Mouse (Mus musculus) left cerebral cortex, postnatal 4 days (tissue): ENCODE measurements around the gene Egr2. TPM values are rescaled to one million over a fixed set of nuclear protein-coding genes. Genes with fewer than 3 reads are reported as not detected.

Source experiments
- DNase-seq: peaks from one replicate; pipeline ENCODE4 v3.0.0-alpha.2; 2022
- intact Hi-C: fragments of 180-260 bp; cut with DNase I; formaldehyde crosslinking; loops from one replicate; pipeline ENCODE4 v1.15.1; 2025
- total RNA-seq, 2 experiments: library from RNA; stranded (reverse); gene quantifications; 2 replicates each; pipeline ENCODE4 v1.2.3; 2021

Gene Egr2
- total RNA-seq, 2 experiments from 2014 or later = 2.4 to 4.1 TPM

DNA sequence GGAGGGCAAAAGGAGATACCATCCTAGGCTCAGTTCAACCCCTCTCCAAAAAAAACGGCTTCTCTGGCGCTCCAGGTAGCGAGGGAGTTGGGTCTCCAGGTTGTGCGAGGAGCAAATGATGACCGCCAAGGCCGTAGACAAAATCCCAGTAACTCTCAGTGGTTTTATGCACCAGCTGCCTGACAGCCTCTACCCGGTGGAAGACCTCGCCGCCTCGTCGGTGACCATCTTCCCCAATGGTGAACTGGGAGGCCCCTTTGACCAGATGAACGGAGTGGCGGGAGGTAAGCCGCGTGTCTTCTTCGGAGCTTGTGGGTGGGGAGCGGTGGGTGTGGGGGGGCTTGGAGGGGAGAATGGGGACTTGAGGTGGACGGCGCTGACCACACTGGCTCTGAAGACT lies 2.8 kb downstream of the Egr2 start:
- intact Hi-C loops = loop anchor here (5.0 kb wide), 2 partner anchors 189 to 216 kb away; no protein-coding TSS in a partner anchor

DNA sequence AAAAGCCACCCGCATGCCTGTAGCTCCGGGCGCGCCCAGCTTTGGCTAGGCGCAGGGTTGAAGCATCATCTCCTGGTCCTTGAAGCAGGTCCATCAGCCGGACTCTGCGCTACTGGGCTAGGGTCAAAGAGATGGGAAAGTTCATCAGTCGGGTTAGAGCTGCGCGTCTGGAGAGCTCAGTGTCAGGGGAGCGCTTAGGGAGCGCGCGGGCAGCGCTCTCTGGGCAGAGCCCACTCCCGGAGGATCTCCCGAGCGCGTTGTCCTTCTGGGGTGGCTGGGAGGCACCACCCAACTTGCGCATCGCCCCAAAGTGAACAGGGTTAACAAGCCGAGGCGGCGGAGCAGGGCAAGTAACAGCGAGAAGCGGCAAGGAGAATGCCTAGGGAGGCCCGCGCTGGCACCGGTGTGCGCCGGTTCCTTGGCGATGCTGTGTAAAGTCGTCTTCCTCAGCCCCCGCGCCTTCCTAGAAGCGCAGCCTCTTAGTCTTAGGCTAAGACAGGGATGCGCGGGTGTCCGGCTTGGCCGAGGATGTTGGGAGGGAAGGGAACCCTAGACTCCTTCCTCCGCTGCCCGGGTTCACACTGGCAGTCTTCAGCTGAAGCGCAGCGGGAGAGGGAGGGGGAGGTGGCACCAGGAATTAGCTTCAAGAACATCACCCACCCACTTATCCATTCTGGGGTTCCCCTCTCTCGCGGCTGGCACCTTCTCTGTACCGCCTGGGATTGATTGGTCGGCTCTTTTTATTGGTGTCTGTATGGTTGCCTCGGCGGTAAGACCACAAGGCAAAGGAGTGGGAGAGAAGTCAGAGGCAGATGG lies 3.5 kb downstream of the Egr2 start:
- intact Hi-C loops = loop anchor here (5.0 kb wide), 2 partner anchors 189 to 216 kb away; no protein-coding TSS in a partner anchor
- DNase-seq = peak; percentile 19

More for the DNA sequence above, 2.8 kb downstream of the Egr2 start:
- DNase-seq = no peak

DNA sequence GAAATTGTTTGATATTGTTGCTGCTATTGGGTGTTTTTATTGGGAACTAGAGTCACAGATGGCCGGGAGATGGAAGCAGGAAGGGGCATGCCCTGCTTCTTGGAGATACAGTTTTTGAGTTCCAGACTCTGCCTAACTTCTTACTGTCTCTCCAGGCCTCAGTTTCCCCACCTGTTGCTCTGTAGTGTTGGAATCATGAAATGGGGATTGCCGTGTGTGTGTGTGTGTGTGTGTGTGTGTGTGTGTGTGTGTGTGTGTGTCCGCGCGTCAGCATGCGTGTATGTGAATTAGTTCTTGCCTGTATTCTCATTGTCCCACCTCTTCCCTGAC lies 4.1 kb downstream of the Egr2 start:
- intact Hi-C loops = loop anchor here (5.0 kb wide), 2 partner anchors 188 to 217 kb away; no protein-coding TSS in a partner anchor
- no peak for DNase-seq

DNA sequence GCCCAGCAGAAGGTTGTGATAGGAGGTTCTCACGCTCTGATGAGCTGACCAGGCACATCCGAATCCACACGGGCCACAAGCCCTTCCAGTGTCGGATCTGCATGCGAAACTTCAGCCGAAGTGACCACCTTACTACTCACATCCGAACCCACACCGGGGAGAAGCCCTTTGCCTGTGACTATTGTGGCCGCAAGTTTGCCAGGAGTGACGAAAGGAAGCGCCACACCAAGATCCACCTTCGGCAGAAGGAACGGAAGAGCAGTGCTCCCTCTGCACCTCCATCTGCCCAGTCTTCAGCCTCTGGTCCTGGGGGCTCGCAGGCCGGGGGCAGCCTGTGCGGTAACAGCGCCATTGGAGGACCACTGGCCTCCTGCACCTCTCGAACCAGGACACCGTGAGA lies 5.3 kb downstream of the Egr2 start:
- no peak for DNase-seq
- intact Hi-C loops = no loop called here

DNA sequence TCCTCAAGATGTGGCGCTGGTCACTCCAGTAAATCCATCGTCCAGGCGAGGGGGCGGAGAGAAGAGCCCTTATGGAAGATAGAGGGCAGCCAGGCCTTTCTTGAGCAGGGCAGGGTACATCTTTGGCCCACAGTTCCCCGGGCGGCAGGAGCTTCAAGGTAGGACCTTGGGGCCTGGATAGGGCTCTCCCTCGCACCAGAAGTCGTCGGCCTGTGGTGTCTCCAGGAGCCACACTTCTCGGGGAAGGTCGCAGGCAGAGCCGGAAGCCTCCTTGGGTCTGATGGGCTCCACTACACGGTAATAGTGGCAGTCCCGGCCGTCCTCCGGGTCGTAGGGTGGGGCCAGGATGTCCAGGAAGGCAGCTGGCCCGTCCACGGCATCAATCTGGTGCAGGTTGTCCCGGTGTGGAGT lies 12.6 kb downstream of the Egr2 start:
- DNase-seq = peak; percentile 25
- intact Hi-C loops = loop anchor here (5.0 kb wide), 1 partner anchor 309 kb away; no protein-coding TSS in a partner anchor

DNA sequence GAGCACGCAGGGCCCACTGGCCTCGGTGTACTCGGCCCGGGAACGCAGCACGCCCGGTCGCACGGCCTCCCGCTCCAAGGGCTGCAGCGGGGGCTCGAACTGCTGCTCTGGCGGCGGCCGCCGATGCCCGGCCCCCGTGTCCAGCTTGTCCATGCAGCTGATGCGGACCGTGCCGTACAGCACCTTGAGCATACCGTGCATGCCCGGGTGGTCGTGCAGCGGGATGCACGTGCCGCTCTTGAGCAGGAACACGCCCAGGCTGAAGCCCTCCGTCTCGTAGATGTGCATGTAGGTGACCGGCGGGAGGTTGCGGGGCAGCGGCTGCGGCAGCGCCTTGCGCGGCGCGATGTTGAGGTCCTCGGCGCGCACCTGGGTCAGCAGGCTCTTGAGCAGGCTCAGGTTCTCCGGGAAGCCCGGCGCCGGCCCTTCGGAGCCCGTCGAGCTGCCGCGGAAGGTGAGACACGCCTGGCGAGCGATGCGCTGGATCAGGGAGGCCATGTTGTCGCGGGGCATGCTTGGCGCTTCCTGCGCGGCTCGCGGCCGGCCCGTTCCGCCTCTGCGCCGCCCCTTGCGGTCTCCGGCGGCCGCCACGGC lies 13.1 kb downstream of the Egr2 start:
- DNase-seq = no peak
- intact Hi-C loops = loop anchor here (5.0 kb wide), 1 partner anchor 309 kb away; no protein-coding TSS in a partner anchor

DNA sequence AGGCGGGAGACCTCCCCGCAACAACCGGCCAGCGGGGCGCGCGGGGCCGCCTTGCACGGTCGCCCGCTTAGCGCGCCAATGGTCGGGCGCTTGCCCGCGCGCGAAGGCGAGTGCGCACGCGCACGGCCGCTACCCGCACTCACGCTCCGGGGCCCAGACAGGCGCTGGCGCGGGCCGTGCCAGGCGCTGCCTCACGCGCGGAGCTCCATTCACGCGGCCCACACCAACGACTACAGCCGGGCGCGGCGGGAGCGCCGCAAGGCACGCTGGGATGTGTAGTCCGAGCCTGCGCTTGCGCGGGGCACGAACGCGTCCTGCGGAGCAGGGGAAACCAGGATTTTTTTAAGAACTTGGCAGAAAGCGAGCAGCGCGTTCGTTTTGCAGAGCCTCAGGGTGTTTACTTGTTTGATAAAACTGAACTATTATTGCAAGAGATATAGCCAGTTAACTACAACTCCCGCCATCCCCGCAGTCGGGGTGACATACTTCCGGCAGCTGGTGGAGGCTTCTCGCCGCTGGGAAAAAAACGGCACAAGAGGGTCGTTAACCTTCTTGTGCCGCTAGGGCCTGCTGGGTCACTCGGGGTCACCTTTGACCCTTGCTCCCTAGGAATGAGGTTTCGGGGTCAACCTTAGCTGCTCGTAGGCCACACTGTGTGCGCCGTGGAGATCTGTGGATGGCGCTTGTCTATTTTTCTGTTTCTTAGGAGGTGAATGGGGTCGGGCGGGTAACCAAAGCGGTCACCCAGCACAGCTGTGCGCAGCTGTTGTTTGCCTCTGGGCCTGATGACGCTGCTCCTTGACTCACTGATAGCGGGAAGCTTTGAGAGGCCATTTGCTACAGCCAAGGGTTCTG lies 13.8 kb downstream of the Egr2 start, which contains the start of gene Ado:
Ado (minus strand) TSS at position 79 of the 855 bp plus-strand sequence.
- intact Hi-C loops = loop anchor here (5.0 kb wide), 1 partner anchor 308 kb away; no protein-coding TSS in a partner anchor

DNA sequence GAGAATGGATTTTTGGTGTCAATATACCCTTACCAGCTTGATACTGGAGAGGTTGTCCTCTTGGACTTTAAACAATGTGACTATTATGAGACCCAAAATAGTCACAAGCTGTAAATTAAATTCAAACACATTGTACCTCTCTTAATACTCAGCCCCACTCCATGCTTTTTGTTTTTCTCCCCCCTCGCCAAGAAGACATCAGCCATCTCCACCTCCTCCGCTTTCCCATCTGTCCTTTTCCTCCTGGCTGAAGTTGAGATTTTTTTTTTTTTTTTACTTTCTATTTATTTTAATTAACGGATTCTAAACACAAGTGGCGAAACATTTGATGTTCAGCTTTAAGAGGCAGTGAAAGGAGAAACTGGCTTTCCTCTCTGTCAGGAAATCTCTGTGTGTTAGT lies 22.8 kb downstream of the Egr2 start:
- intact Hi-C loops = no loop called here
- no peak for DNase-seq

More for the DNA sequence above, 13.8 kb downstream of the Egr2 start, which contains the start of gene Ado:
- DNase-seq = peak; percentile 94

DNA sequence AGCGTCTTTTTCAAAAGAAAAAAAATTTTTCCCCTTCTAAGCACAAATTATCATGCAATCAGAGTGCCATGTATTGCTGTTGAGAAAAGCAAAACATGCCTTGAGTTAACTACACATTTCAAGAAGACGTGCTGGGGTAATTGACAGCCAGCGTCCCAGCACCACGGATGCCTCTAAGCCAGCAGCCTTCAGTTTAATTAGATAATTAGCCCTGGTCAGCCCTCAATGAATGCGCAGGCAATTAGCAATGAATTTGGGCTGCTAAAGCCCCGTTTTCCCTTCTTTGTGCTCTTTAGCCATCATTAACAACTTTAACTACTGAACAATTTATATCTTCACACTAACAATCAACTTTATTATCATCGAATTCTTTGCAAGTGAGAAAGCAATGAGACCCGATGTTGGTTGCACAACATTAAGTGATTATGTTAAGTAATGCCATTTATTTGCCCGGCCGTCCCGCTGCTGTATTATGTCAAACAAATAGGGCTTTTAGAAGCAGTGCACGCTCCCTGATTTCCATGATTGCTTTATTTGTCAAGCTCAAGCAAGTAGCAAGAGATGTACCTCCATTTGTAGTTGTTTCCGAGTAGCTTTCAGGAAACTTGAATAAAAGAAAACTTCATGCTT lies 24.6 kb downstream of the Egr2 start:
- no peak for DNase-seq

DNA sequence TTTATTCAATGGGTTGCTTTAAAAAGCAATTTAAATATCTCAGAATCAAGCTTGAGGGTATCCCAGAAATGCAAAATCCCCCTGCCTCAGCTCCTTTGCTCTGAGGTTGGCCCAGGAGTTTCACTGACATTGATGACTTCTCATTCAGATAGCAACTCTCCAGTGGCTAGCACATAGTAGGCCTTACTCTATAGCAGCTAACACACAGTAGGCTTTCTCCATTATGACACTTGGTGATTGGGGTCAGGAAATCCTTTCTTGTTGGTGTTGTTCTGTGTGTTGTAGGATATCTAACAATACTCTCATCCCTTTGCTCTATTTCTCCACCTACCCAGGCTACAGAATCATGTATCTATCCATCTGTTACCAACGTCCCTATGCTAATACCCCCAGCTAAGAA lies 25.9 kb downstream of the Egr2 start:
- no peak for DNase-seq
- intact Hi-C loops = no loop called here

More for the DNA sequence above, 24.6 kb downstream of the Egr2 start:
- intact Hi-C loops = no loop called here

DNA sequence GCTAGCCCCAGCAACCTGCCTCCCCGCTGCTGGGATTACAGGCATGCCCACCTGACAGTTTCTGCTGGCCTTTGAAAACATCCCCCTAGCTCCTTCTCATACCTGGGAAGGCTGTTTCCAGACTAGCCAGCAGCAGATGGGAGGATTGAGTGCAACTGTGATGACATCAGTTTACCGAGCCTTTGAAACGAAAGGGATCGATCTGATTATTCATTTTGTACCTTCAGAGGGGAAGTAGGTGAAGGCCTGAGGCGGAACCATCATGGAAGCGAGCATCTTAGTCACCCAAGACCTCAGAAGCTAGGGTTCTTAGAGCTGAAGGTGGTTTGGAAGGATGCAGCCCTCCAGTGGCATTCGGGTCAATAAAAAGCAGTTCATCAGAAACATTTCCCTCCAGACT lies 29.2 kb downstream of the Egr2 start:
- intact Hi-C loops = no loop called here

DNA sequence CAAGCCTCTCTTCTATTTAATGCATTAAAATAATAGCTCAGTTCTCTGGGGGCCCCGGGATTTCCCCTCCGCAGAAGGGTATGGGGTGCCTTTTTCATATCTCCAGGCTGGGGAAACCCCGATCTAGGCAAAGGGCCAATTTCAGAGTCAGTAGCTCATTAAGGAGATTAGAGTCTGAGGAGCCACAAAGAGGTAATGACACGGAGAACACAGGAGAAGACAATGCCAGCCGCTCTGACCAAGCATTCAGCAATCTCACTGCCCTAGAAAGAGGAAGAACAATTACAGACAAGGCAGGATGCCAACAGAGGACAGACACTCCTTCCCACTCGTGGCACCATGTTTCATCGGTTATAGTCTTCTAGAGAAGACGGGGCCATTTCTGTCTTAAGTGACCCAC lies 30.8 kb downstream of the Egr2 start:
- intact Hi-C loops = no loop called here
- peak; percentile 10 for DNase-seq

More for the DNA sequence above, 29.2 kb downstream of the Egr2 start:
- DNase-seq = no peak

DNA sequence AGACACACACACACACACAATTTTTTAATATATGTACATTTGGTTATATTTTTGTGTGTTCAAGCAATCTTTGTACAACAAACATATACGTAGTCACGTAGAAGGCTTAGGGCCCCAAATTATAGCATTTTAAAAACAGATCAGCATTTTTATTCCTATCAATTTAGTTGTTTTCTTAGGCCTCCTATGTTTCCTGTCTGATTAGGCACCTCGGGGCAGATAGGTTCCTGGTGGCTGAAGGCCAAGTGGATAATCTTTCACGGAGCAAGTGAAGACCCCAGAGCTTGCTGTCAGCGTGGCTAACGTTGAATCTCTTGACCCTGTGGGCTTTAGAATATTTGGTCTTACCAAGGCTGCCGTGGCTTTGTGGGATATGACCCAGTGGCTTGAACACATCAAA lies 34.3 kb downstream of the Egr2 start:
- no peak for DNase-seq

DNA sequence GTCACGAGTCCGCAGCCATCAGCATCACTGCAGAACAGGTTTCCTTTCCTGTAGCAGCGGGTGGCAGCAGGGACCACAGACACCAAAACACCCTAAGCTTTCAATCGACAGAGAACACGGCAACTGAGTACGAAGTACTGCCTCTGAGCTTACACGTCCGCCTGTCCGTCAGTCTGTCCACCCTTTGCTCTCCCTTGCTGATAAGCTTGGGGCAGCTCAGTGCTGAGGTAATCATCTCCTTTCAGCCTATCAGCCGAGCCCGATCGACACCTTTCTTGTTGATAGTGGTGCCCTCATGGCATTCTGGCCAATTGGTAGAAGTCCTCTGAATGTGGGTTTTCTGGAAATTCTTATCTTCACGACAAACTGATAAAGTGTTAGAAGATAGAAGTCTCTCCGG lies 36.2 kb downstream of the Egr2 start:
- no peak for DNase-seq
- intact Hi-C loops = no loop called here

More for the DNA sequence above, 34.3 kb downstream of the Egr2 start:
- intact Hi-C loops = no loop called here

DNA sequence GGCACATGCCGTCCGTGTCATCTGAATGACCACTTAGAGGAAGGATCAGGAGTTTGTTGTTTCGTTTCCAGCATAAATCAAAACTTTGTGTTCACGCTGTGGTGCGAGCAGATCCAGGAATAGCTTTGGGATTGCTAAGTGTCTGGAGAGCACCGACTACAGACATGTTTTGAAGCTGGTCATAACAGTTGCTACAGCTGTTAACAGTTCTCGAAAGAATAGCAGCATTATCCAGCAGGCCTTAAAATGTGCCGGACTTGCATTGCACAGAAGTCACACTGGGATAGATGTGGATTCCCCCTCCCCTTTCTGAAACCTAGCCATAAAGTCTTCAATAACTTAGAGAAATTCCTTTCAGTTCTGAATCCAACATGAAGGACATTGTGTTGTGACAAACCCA lies 38.0 kb downstream of the Egr2 start:
- intact Hi-C loops = no loop called here
- no peak for DNase-seq

DNA sequence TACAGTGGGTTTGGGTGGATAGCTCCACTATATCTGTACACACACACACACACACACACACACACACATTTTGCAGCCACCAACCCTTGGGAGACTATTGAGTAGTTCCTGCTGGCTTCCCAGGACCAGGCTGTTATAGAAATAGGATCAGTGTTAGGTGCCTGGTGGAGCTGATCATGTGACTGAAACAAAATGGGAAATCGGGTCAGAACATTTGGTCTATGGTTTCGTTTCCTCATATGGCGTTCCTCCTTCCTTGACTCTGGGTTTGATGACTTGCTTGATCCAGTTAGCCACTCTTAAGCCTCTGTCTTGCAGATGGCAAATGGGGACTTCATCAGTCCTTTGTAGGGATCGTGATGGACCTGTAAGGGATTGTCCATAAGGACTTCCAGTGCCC lies 44.6 kb downstream of the Egr2 start:
- no peak for DNase-seq
- intact Hi-C loops = no loop called here

DNA sequence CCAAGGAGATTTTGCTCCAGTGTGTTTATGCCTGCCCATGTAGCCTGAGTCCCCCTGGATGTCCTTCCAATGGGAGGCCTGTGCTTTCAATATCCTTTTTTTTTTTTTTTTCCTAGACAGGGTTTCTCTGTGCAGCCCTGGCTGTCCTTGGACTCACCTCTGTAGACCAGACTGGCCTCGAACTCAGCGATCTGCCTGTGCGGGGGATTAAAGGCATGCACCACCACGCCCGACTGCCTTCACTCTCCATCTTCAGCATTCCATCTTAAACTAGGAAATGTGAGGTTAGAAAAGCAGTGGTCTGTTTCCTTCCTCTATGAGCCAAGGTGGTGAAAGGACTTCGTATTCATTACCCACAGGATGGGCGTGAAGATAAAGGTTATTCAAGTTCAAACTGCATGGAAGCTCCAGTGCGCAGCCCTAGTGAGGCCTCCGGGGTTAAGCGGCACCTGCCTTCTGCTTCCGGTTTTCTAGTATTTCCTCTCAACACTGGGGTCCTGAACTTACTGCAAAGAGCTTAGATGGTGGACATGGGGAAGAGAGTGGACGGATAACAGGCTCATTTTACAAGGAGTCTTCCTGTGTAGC lies 46.5 kb downstream of the Egr2 start:
- no peak for DNase-seq
- intact Hi-C loops = no loop called here

DNA sequence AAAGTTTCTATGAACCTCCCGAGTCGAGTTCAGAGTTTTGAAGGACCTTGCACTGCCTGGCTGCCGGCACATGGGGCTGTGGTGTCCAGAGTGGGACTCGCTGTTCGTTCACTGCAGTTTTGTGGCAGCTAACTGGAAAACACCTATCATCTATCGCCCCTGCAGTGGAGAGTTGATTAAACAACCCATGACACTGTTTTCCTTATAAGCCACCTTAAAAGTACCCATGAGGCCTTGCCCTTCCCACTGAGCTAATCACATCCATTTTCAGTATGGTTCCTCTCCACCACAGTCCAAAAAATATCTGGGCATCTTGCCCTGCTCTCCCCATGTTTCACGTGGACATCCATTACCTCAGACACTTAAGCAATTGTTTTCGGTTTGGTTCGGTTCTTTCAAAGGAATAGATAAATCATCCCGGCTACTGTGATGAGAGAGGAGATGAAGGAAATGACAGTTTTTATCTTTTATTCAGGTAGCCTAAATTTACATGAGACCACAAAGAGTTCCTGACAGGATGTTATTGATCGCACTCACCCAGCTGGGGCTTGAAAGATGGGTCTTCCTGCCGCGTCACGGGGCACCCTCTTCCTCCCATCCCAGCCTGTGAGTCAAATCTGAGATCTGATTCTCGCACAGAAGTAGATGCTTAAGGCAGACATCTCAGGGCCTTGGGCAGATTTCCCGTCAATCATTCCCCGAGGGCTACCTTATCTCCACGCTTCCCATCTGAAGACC lies 50.8 kb downstream of the Egr2 start:
- intact Hi-C loops = no loop called here
- no peak for DNase-seq
